ENCODE assay signal across 17 mouse cellular contexts in the genomic region with DNA sequence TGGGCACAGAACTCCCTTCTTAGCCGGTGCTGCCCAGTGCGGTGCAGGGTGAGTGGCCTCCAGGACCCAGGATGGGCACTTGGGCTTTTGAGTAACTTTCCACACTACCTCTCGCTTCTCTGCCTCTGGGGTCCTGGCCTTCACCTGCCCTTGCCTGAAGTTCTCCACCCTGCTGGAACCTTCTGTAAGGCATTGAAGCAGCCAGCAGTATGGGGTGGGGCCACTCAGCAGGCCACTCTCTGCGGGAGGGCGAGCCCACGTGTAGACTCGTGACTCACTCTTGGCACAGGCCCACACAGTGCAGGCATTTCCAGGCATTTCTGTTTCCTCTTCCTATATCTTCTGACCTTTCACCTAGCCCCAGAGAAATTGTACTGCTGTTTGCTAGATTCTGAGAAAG. TPM values are rescaled to one million over a fixed set of nuclear protein-coding genes. Genes with fewer than 3 reads are reported as not detected.
DNase-seq lines count a peak whose midpoint lies in the region; ATAC-seq lines count a peak whose summit lies in the region.
"Had no signal": no experiment of that assay in that cellular context is flagged by ENCODE, and none has a peak within 500 bp of the region (broad histone marks: within the 10 kb centered on the region; RNA-seq: fewer than 3 reads in every experiment).

No protein-coding gene starts in this region.

- WGBS in heart, embryonic 16.5 days: 75% methylated on average over 7 of the region's 7 CpGs
- WGBS in heart, embryonic 10.5 days: 84% methylated on average over 7 of the region's 7 CpGs
- 91% methylated on average over 7 of the region's 7 CpGs for whole genome bisulfite sequencing in hindbrain, embryonic 11.5 days

- no peak overlapping the region for H3K9ac ChIP-seq in heart, embryonic 16.5 days (ENCODE audit: low read length)
- no peak overlapping the region for H3K9ac ChIP-seq in hindbrain, embryonic 11.5 days (ENCODE audit: low read depth, low read length)
- H3K9ac ChIP-seq: forebrain, embryonic 13.5 days; limb, embryonic 12.5 days; midbrain, embryonic 12.5 days; neural tube, embryonic 12.5 days had no signal

- 0 out of 2 replicates have a peak, but pooled peaks have one; percentile 32 for ATAC-seq in heart, embryonic 16.5 days (replicated peaks; ENCODE audit: extremely low read depth, insufficient read depth, low FRiP score)
- ATAC-seq in CD4-positive, CD25-positive, alpha-beta regulatory T cell, adult 4 months: no peak
- no peak for ATAC-seq in hindbrain, embryonic 11.5 days (ENCODE audit: low FRiP score)
- ATAC-seq: forebrain, embryonic 13.5 days had no signal

- H3K4me2 ChIP-seq in heart, embryonic 16.5 days (ENCODE audit: low read depth, low read length): no peak overlapping the region
- no peak overlapping the region for H3K4me2 ChIP-seq in hindbrain, embryonic 11.5 days (replicated peaks; ENCODE audit: low read depth, low read length)
- H3K4me2 ChIP-seq: forebrain, embryonic 13.5 days; limb, embryonic 12.5 days; midbrain, embryonic 12.5 days; neural tube, embryonic 12.5 days had no signal

- H3K9me3 ChIP-seq in heart, embryonic 16.5 days (replicated peaks; ENCODE audit: control insufficient read depth, low read length): peaks cover 5% of the 10 kb centered on the region
- no peaks in the 10 kb centered on the region for H3K9me3 ChIP-seq in heart, embryonic 10.5 days
- no peaks in the 10 kb centered on the region for H3K9me3 ChIP-seq in hindbrain, embryonic 11.5 days (ENCODE audit: control insufficient read depth, low read length)
- H3K9me3 ChIP-seq: forebrain, embryonic 13.5 days; midbrain, embryonic 12.5 days; neural tube, embryonic 12.5 days had no signal

- no peaks in the 10 kb centered on the region; the same call in 1 of the 2 replicates for H3K27me3 ChIP-seq in heart, embryonic 16.5 days (ENCODE audit: control insufficient read depth, insufficient read depth, low read length)
- H3K27me3 ChIP-seq in heart, embryonic 10.5 days (ENCODE audit: insufficient read depth, poor library complexity, severe bottlenecking): no peaks in the 10 kb centered on the region
- H3K27me3 ChIP-seq in hindbrain, embryonic 11.5 days (ENCODE audit: control insufficient read depth, insufficient read depth, low read length): no peaks in the 10 kb centered on the region
- H3K27me3 ChIP-seq: forebrain, embryonic 13.5 days; limb, embryonic 12.5 days; midbrain, embryonic 12.5 days; neural tube, embryonic 12.5 days had no signal

- H3K4me1 ChIP-seq in heart, embryonic 16.5 days (ENCODE audit: control insufficient read depth, insufficient read depth, low read length): no peaks in the 10 kb centered on the region
- H3K4me1 ChIP-seq in heart, embryonic 10.5 days: peaks cover 11% of the 10 kb centered on the region
- no peaks in the 10 kb centered on the region for H3K4me1 ChIP-seq in hindbrain, embryonic 11.5 days (replicated peaks; ENCODE audit: control insufficient read depth, insufficient read depth, low read length)
- H3K4me1 ChIP-seq: forebrain, embryonic 13.5 days; limb, embryonic 12.5 days; midbrain, embryonic 12.5 days; neural tube, embryonic 12.5 days had no signal

- DNase-seq in heart, embryonic 10.5 days (ENCODE audit: low spot score): no peak
- DNase-seq in urinary bladder, postnatal 14 days (ENCODE audit: low spot score): peak; percentile 59
- DNase-seq in urinary bladder, postnatal 25 days (ENCODE audit: low spot score): no peak
- peak; percentile 46 for DNase-seq in kidney, postnatal 10 days
- DNase-seq in gastrocnemius, adult 8-10 months (ENCODE audit: low spot score in 2 of 2): no peak
- no peak for DNase-seq in hindbrain, embryonic 11.5 days (ENCODE audit: low spot score)
- DNase-seq: cerebellum, adult 2 months; gastrocnemius, postnatal 10 days; right cerebral cortex, postnatal 14 days had no signal

- H3K4me3 ChIP-seq in heart, embryonic 16.5 days (ENCODE audit: low read length): no peak overlapping the region
- no peak overlapping the region for H3K4me3 ChIP-seq in heart, embryonic 10.5 days
- H3K4me3 ChIP-seq in hindbrain, embryonic 11.5 days (ENCODE audit: low read depth, low read length): no peak overlapping the region
- H3K4me3 ChIP-seq: forebrain, embryonic 13.5 days; hindbrain, embryonic 10.5 days; limb, embryonic 12.5 days; midbrain, embryonic 12.5 days; neural tube, embryonic 12.5 days had no signal

- H3K36me3 ChIP-seq in heart, embryonic 16.5 days (ENCODE audit: control insufficient read depth, insufficient read depth): no peaks in the 10 kb centered on the region
- no peaks in the 10 kb centered on the region for H3K36me3 ChIP-seq in heart, embryonic 10.5 days
- no peaks in the 10 kb centered on the region for H3K36me3 ChIP-seq in hindbrain, embryonic 11.5 days (ENCODE audit: control insufficient read depth, insufficient read depth, low read length)
- H3K36me3 ChIP-seq: hindbrain, embryonic 10.5 days; limb, embryonic 12.5 days; midbrain, embryonic 12.5 days; neural tube, embryonic 12.5 days had no signal

- no peak overlapping the region for H3K27ac ChIP-seq in heart, embryonic 16.5 days (ENCODE audit: low read length)
- no peak overlapping the region for H3K27ac ChIP-seq in heart, embryonic 10.5 days
- H3K27ac ChIP-seq in hindbrain, embryonic 11.5 days (ENCODE audit: low read depth, low read length): no peak overlapping the region
- H3K27ac ChIP-seq: forebrain, embryonic 13.5 days; hindbrain, embryonic 10.5 days; limb, embryonic 12.5 days; midbrain, embryonic 12.5 days; neural tube, embryonic 12.5 days had no signal

RNA-seq across cellular contexts. Expression of a gene that starts 18.6 kb away (rescaled TPM):
- 105 and 128 TPM in 2 replicates for polyA plus RNA-seq in heart, embryonic 16.5 days (2015; fragmentation: Nextera tagmentation; extraction: Ambion mirVana)
- polyA plus RNA-seq in heart, embryonic 10.5 days (2016; fragmentation: Nextera tagmentation; extraction: Ambion mirVana): 119 and 122 TPM in 2 replicates
- 10 to 100 TPM; 19.5 to 26.4 (median 25.1) TPM for total RNA-seq in gastrocnemius, adult 8-10 months (2022)
- 10 to 100 TPM; 47.8 to 49.1 TPM for polyA plus RNA-seq in CD4-positive, CD25-positive, alpha-beta regulatory T cell, adult 4 months (2017; shearing (Covaris generic))
- polyA plus RNA-seq in hindbrain, embryonic 11.5 days (2014; fragmentation: Nextera tagmentation; extraction: Ambion mirVana): 139 and 141 TPM in 2 replicates

RNA-seq across cellular contexts. Expression of a gene that starts 18.7 kb away (rescaled TPM):
- not detected in 2 replicates for polyA plus RNA-seq in heart, embryonic 16.5 days (2015; fragmentation: Nextera tagmentation; extraction: Ambion mirVana)
- 0.21 TPM in 1 of 2 replicates, not detected in the other for polyA plus RNA-seq in heart, embryonic 10.5 days (2016; fragmentation: Nextera tagmentation; extraction: Ambion mirVana)
- not detected for total RNA-seq in gastrocnemius, adult 8-10 months (2022)
- polyA plus RNA-seq in CD4-positive, CD25-positive, alpha-beta regulatory T cell, adult 4 months (2017; shearing (Covaris generic)): not detected
- 0.14 and 0.20 TPM in 2 replicates for polyA plus RNA-seq in hindbrain, embryonic 11.5 days (2014; fragmentation: Nextera tagmentation; extraction: Ambion mirVana)
- total RNA-seq: gastrocnemius, postnatal 10 days had no signal
- polyA plus RNA-seq: limb, embryonic 12.5 days; midbrain, embryonic 12.5 days; stomach, embryonic 14.5 days had no signal

RNA-seq across cellular contexts. Expression of a gene that starts 18.7 kb away (rescaled TPM):
- 3.5 TPM in 2 replicates for polyA plus RNA-seq in heart, embryonic 16.5 days (2015; fragmentation: Nextera tagmentation; extraction: Ambion mirVana)
- polyA plus RNA-seq in heart, embryonic 10.5 days (2016; fragmentation: Nextera tagmentation; extraction: Ambion mirVana): 6.0 and 7.0 TPM in 2 replicates
- 1 to 10 TPM; 1.2 to 3.2 (median 2.4) TPM for total RNA-seq in gastrocnemius, adult 8-10 months (2022)
- 10 to 100 TPM in 1 of 2 experiments, 1 to 10 TPM in 1; 7.0 to 11.2 TPM for polyA plus RNA-seq in CD4-positive, CD25-positive, alpha-beta regulatory T cell, adult 4 months (2017; shearing (Covaris generic))
- polyA plus RNA-seq in hindbrain, embryonic 11.5 days (2014; fragmentation: Nextera tagmentation; extraction: Ambion mirVana): 14.6 and 14.9 TPM in 2 replicates

Comparison
In these comparisons a context has a peak if more than half of its experiments do, and no peak if none do; other contexts are left out.
1. DNase-seq: peak in urinary bladder, postnatal 14 days (single experiment) and kidney, postnatal 10 days (single experiment); none in heart, embryonic 10.5 days (single experiment), urinary bladder, postnatal 25 days (single experiment), gastrocnemius, adult 8-10 months (0 of 2) and hindbrain, embryonic 11.5 days (single experiment).